Mouse (Mus musculus) v-Abl transformed pro-B cells (cell line): ENCODE results near the gene Sult1c1.
"Not testable (repeated sequence)": the region's sequence is repeated elsewhere in the genome, so short reads cannot be mapped to it uniquely, and the experiment has no call there.

ENCODE experiments used
- in situ Hi-C, 2 experiments: fragments of 400-800 bp; cut with MboI; formaldehyde crosslinking; loops; one replicate each; pipeline ENCODE4 v1.15.1; 2025; ENCODE audit not compliant: unreplicated experiment in 2 of 2

Sult1c1 gene

DNA sequence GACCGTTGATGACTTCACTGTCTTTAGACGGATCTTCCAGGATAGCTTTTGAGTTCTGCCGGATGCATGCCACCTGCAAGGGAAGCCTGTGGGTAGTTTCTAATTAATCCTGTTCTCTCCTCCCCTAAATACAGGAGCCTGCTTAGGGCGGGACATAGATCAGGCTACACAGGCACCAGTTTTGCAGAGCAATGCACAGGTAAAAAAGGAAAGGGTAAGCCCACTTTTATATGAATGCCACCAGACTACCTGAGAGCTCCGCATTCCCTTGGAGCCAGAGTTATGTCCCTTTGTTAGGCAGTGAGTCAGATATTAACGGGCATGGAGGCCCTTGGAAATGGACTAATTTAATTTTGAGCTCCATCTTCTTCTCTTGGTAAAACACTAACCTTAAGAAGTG is at the start of gene Sult1c1:
Sult1c1 (minus strand) TSS at position 101 of the 400 bp plus-strand sequence.
- in situ Hi-C loops, result no loop called here

DNA sequence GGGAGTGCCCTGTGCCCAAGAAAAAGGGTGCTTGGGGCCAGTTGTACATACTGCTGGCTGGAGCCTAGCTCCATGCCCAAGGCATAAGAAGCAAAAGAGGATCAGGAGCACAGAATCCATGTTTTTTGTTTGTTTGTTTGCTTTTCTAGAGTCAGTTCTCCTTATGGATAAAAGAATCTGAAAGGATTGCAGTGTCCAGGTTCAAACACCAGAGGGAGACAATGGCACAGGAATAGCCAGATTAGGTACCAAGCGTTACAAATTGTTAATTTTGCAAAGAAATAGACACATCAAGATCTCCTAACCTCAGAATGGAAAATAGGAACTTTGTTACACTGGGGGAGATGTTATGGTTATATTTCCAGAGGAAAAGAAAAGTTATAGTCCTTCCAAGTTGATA is 23.7 kb upstream of the Sult1c1 start:
- in situ Hi-C loops, result no loop called here

DNA sequence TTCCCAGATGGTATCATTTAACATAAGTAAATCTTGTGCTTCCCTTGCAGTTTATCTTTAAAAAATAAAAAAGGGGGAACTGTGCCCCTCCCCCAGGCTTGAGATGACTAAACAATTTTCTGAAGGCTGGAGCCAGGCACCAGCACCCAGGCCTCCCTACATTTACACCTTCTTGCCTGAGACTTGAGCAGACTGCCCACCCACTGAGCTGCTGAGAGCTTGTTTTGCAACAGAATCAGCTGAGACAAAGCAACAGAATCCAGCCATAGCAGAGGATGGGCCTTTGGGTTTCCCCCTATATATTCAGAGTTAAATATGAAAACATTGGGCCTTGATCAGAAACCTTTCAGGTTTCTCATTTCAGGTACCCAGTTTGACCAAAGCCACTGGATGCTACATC is 20.7 kb upstream of the Sult1c1 start:
- in situ Hi-C loops, result no loop called here

DNA sequence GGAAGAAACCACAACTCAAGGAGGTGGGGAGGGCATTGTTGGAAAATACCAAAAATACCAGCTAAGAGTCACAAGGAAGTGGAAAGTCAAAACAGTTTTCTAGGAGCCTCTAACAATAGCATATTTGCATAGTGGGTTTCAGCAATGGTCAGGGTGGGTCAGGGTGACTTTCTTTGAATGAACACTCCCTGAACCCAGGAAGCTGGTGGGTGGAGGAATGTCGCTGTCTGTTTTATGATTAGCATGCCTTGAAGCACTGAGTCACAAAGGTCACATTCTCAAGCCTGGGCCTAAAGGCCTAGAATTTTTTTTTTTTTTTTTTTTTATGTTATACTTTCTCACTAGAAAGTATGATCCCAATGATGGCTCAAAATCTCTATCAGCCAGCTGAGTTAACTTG is 20.1 kb upstream of the Sult1c1 start:
- in situ Hi-C loops, result not testable (repeated sequence)

DNA sequence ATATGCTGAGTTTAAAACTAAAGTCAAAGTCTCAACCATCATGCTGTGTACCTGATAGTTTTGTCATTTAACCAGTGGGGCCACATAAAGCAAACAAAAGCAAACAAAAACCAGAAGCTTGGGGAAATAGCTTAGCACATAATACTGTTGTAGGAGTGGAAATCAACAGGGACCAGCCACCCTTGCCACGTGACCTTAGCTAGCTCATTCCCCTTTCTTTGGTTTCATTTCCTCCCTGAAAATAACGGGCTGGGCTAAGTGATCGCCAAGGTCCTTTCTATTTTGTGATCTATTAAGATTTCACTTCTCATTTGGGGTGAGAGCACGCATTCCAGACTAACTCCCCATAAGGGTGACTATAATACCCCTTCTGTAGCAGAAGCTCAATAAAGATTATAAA is 13.0 kb upstream of the Sult1c1 start:
- in situ Hi-C loops, result no loop called here

DNA sequence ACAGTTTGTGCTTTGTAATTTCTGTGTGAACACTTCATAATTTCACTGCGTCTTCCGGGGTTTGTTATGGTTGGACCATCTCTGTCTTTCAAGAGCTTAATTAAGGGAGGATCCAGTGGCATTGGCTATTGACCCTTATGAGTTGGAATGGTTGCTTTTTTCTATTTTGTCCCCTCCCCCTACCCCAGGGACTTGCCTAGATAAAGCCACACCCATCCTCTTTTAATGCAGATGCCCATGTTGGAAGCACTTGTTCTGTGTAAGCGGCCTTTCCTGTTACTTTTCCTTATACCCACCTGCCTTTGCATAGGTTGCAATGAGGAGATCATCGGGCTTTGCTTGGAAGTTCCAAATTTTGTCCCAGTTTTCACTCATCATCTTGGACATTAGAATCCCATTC is 16.9 kb downstream of the Sult1c1 start:
- in situ Hi-C loops, result no loop called here

DNA sequence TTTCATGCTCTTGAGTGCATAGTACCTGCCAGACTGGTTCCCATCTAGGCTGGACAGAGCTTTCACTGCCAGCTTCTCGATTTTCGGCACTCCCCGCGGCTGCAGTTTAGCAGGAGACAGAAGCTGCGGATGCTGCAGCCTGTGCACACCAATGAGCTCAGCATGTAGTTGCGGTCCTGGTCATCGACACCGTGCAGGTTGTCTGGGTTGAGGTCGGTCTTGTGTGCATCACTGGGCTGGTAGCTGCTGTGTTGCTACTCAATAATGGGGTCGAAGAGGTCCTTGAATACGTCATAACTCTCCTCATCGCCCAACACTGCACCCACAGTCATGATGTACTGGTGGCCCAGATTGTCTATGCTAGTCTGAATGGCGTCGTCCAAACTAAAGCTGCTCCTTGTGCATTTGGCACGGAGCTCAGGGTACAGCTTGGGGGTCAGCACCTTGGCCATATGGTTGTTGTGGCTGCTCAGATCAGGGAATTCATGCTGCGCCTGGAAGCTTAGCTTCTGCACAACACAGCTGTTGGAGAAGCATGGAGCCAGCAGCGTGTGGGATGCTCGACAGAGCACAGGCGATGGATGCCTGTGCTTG is 48.8 kb downstream of the Sult1c1 start:
- in situ Hi-C loops, result no loop called here

DNA sequence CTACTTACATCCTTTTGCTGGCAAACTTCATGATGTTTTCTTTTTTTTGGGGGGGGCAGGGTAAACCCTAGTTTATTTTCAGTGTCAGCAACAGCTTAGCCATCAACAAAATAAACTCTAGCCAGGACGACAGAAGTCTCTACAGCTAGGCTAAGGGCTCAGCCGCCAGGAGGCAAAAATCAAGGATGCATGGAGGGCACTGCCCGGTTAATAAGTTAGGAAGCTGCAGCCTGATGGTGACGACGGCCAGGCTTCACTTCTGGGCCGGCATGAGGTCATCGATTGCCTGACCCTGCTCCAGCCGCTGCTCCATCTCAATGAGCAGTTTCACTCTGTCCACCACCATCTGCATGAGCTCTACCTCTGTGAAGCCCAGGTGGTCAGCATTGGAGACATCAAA is 49.7 kb downstream of the Sult1c1 start:
- in situ Hi-C loops, result no loop called here
